Mouse (Mus musculus) kidney, adult 2 months (tissue): ENCODE measurements around the gene Nmd3.

ENCODE experiments used
- CTCF ChIP-seq: fragments of 200-500 bp; conservative IDR thresholded peaks from 2 replicates; pipeline ENCODE4 v1.5.1; 2011; ENCODE audit warnings: low read depth, mild to moderate bottlenecking, control low read depth, low read length, moderate library complexity, mixed read lengths; ENCODE audit not compliant: insufficient read depth, insufficient read length
- POLR2A ChIP-seq: fragments of 200-500 bp; IDR thresholded peaks from one replicate; pipeline ENCODE4 v1.6.1; 2011; ENCODE audit warnings: low read depth, low read length, control low read depth

DNA sequence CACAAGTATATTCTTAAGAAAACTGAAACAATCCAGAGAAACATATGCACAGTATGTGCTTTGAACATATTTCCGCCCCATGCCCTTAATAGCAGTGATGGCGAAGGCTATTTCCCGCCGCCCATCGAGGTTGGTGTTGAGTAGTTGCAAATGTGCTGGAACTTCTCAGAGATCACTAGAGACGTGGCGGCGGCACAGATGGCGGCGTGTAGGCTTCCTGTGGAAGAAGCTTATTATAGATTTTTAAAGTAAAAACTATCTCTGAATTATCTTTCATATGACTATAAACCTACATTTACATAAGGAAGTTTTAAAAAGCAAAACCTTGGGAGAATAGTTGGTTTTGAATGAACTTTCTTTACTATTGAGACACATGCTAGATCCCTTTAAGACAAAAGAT, 48.4 kb upstream of the Nmd3 start:
- TF ChIP-seq CTCF = no peak
- TF ChIP-seq POLR2A = no peak
